Mouse (Mus musculus): ENCODE results near the gene Slc9a1. TPM values are rescaled to one million over a fixed set of nuclear protein-coding genes. Genes with fewer than 3 reads are reported as not detected.
A peak's percentile ranks its signal among the peaks of the same experiment; 100 is the strongest.

Slc9a1 gene
- polyA plus RNA-seq (2021; fragmentation: Nextera tagmentation): 10.5 and 11.0 TPM in 2 replicates
- long read RNA-seq, experiment 1, full-length matches to known transcripts: 4 of 14 reads
- long read RNA-seq, experiment 1, partial matches to known transcripts: 4 of 14 reads
- long read RNA-seq, experiment 1, other reads (novel, unspliced or antisense): 6 of 14 reads
- long read RNA-seq, experiment 2, full-length matches to known transcripts: 13 of 43 reads
- long read RNA-seq, experiment 2, partial matches to known transcripts: 23 of 43 reads
- long read RNA-seq, experiment 2, other reads (novel, unspliced or antisense): 7 of 43 reads

DNA sequence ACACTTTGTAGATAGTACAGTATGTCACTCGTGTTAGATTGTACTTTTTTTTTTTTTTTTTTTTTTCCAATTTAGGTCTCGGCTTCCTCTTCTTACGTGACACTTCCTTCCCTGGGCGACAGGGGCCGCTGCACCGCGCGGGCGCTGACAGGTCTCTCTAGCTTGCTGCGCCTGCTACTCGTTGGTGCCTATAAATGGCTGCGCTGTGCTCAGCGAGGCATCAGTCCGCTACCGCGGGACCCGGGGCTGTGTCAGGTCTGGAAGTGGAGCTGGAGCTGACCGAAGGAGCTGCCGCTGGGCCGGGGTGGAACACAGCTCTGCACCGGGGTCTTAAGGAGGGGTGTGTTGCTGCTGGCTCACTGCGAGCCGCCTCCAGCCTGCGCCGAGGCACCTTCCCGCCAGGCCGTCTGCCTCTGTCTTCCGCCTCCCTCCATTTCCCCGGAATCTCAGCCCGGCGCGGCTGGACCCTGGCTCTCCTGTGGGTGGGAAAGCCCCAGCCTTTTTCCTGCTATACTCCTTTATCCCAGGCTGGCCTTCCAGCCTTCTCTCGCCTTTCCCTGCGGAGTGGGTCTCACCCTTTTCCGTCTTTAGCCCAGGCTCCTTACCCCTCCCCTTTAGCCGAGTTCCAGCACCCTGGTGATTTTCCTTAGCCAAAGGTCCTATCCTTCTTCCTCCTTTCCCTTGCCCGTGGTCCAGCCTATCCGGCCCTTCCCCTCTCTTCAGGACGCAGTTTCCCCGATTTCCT, at the start of gene Slc9a1:
Gene Slc9a1 (plus strand): TSS at position 154 of the 745 bp plus-strand sequence.

DNA sequence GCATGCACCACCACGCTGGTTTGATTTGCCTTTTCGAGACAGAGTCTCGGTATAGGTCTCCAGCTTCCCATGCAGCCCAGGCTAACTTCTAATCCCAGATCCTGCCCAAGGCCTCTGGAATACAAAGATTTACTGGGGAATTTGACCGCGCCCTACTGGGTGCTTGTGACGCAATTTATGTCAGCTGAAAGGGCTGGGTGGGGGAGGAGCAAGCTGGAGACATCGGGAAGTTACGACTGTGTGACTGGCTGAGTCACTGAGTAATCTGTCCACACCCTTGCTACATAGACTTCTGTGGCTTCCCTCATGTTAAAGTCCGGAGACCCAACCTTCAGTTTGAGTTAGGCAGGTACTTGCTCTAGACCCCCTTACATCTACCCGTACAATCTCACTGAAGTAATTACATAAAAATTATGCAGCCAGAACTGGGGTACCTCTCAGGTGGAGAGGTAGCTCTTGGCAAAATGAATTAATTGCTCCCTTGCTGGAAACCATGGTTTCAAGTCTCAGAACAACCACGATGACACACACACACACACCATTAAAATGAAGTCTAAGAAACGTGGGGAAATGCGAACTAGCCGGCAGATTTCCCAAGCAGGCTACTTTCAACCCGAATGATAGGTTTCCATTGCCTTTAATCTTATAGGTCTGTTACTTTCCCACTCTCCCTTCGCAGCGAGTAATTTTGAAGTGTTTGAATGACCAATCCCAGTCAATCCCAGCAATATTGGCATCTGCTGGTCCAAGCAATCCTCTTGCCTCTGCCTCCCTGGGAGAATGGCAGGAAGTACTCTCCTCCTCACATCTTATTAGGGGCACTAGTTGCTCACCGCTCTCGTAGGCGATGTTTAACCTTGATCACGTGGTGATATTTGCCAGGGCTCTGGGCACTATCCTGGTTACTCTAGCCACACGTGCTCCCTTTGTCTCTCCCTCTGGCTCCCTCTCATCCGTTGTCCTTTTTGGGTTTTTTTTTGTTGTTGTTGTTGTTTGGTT, 15.8 kb upstream of the Slc9a1 start, which contains the start of gene Wdtc1:
Gene Wdtc1 (minus strand): TSS at position 115 of the 999 bp plus-strand sequence.

Small RNA genes within 50 kb of the gene (microRNA-seq; reads per million reads assigned to microRNA genes)
- 4.5 reads per million, percentile 16 among the genes with 10 or more reads in this experiment for gene Mir5122

Other genes with a start within 250 kb of the Slc9a1 start
- 43.2 and 45.3 TPM in 2 replicates for gene Wasf2, start 239.2 kb upstream of the Slc9a1 start, polyA plus RNA-seq (2021; fragmentation: Nextera tagmentation)
- 4.8 and 5.5 TPM in 2 replicates for gene Cd164l2, start 157.6 kb upstream of the Slc9a1 start, polyA plus RNA-seq (2021; fragmentation: Nextera tagmentation)
- 7.1 and 11.2 TPM in 2 replicates for gene Gpr3, start 157.2 kb upstream of the Slc9a1 start, polyA plus RNA-seq (2021; fragmentation: Nextera tagmentation)
- 2.6 and 4.7 TPM in 2 replicates for gene Map3k6, start 128.9 kb upstream of the Slc9a1 start, polyA plus RNA-seq (2021; fragmentation: Nextera tagmentation)
- gene Sytl1, start 106.6 kb upstream of the Slc9a1 start, polyA plus RNA-seq (2021; fragmentation: Nextera tagmentation): 0.46 and 0.48 TPM in 2 replicates
- gene Tmem222, start 91.9 kb upstream of the Slc9a1 start, polyA plus RNA-seq (2021; fragmentation: Nextera tagmentation): 183 and 192 TPM in 2 replicates
- gene Wdtc1, start 16.2 kb upstream of the Slc9a1 start, polyA plus RNA-seq (2021; fragmentation: Nextera tagmentation): 6.5 and 6.9 TPM in 2 replicates
- gene Tent5b, start 110.4 kb downstream of the Slc9a1 start, polyA plus RNA-seq (2021; fragmentation: Nextera tagmentation): 0.15 and 0.21 TPM in 2 replicates
- 23.5 and 24.8 TPM in 2 replicates for gene Trnp1, start 128.8 kb downstream of the Slc9a1 start, polyA plus RNA-seq (2021; fragmentation: Nextera tagmentation)
- gene Kdf1, start 149.3 kb downstream of the Slc9a1 start, polyA plus RNA-seq (2021; fragmentation: Nextera tagmentation): 0.34 and 0.72 TPM in 2 replicates
- gene Nudc, start 176.3 kb downstream of the Slc9a1 start, polyA plus RNA-seq (2021; fragmentation: Nextera tagmentation): 195 and 196 TPM in 2 replicates
- gene Nr0b2, start 183.7 kb downstream of the Slc9a1 start, polyA plus RNA-seq (2021; fragmentation: Nextera tagmentation): 0.13 TPM in 1 of 2 replicates, not detected in the other
- 3.6 and 4.2 TPM in 2 replicates for gene Gpatch3, start 205.0 kb downstream of the Slc9a1 start, polyA plus RNA-seq (2021; fragmentation: Nextera tagmentation)
- 13.7 and 15.9 TPM in 2 replicates for gene Gpn2, start 214.7 kb downstream of the Slc9a1 start, polyA plus RNA-seq (2021; fragmentation: Nextera tagmentation)
- gene Sfn, start 232.5 kb downstream of the Slc9a1 start, polyA plus RNA-seq (2021; fragmentation: Nextera tagmentation): 0.16 and 0.20 TPM in 2 replicates